Mouse (Mus musculus) right cerebral cortex, postnatal 14 days (tissue): ENCODE results near the gene Gm20683.

Source experiments
- DNase-seq: peaks from one replicate; pipeline ENCODE4 v3.0.0; 2022

Gene Gm20683

DNA sequence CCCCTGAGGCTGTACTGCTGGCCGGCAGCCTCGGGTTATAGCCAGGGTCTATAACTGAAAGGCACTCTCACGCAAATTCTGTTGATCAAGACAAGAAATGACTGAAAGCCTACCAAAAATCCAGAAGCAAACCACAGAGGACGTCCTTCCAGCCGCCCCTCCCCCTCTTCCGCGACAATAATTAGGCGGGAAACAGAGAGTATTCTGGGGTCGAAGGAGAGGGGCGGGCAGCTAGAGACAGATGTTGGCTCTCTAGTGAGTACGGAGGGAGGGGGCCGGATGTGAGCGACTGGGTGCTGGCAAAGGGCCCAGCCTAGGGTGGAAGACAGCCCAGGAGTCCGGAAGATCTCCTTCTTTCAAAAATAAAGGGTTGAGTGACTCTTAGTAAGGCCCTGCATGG is 48.9 kb downstream of the Gm20683 start, which contains the start of gene Fam173a:
TSS of gene Fam173a (minus strand) at position 287 of the 400 bp plus-strand sequence.
- DNase-seq = peak; percentile 75

DNA sequence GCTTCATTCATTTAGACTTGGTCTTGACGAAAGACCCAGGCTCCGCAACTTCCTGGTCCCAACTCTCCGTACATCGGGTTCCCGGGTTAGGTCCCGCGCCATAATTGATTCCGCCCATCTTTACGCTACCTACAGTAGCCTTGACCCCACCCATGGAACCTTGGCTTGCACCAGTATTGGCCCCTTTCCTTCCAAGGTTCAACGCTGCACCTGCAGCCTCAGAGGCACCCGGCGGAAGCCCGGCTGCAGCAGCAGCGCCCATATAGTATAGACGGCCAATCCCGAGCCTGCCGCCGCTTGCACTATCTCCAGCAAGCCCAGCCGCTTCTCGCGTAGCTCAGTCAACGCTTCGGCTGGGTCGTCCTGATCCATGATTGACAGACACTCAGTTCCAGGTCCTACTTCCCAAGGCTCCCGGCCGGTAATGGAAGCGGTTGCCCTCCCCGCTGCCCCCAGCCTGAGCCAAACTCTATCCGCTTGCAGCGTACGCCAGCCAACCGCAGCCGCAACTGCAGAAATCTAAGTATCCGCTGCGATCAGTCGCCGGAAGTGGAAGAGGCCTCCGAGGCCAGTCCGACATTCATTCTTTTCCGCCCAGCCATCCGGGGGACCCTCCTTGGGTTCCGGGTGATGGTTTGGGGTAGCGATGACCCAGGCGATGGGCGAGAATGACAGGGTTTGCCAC is 49.6 kb downstream of the Gm20683 start:
- peak; percentile 83 for DNase-seq

DNA sequence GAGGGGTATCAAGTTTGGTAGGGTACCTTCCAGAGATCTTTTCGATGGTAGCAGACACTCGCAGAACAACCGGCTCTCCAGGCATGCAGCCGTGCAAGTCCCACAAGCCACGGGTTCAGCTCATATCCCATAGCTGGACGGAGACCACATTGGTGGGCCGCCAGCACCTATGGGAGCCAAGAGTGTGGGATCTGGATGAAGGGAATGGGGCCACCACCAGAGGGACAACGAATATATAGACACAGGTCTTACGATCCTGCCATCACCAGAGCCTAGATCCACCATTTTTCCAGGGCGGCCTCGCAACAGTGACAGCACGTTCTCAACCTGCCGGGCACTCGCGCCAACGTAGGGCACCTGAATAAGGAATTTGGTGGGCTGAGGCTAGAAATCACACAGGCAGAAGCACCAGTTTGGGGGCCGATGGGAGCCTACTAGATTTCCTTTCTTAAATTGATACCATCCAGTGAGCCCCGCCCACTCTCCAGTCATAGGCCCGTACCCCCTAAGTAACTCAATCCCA is 50.2 kb downstream of the Gm20683 start:
- DNase-seq = no peak

DNA sequence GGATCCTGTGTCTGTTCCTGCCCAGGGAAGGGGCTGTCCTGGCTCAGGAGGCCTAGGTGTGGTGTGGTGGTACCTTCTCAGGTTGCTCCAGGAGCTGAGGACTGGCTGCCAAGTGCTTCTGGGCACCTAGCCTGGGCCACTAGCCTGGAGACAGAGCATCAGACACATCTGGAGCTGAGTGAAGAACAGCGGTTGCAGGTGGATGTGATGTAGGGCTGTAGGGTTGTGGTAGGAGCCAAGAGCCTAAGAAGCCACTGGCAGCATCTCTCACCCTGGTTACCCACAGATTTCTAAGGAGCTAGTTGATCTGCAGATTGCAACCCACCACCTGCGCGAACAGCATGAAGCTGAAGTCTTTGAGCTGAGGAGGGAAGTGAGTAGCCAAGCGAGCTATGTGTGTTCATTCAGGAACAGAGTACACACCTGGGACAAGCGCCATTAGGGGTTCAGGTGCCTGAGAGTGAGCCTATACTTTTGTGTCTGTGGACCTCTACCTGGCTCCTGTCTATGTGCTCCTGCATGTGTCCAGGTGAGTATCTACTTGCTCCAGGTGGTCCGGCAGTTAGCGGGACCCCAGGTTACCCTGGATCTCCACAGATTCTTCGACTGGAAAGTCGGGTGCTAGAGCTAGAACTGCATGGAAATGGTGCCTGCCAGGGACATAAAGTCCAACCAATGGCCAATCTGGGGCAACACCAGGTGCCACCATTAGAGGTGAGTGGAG is 54.6 kb downstream of the Gm20683 start:
- DNase-seq = no peak

DNA sequence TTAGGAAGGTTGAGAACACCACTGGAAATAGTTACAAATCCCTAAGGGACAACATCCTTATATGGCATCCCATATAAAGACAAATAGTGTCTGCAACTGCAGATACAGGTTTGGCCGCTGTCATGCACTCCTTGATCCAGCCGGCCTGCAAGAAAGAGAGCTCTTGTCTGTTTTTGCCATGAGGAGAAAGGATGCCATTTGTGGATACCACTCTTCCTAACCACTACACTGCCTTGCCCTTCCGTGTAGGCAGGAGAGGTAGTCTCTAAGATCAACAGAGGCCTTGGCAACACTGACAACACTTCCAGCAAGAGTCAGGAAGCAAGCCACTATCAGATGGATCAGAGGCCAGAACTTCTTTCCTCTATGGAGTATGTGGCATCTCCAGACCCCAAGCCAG is 55.3 kb downstream of the Gm20683 start, which contains the start of gene Ccdc78:
TSS of gene Ccdc78 (plus strand) at position 301 of the 400 bp plus-strand sequence.
- no peak for DNase-seq

DNA sequence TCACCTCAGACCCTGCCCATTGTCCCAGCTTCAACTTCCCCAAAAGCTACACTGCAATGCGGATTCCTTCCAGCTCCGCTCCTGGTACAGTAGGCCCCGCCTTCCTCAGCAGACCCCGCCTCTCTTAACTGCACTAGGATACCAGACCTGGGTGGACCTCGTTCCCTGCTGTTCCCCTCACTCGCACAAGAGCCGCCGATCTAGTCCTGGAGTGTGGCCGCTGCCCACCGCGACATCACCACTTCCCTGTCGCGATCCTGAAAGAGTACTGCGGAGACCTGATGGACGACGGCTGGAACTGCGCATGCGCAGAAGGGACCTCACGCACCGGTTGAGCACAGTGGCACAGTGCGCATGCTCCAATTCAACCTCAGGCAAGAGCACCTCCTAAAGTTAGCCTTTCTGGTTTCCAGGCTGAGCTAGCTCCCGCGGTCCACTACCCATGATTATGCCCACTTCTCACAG is 56.2 kb downstream of the Gm20683 start, which contains the start of gene Haghl:
TSS of gene Haghl (minus strand) at position 393 of the 465 bp plus-strand sequence.
- peak; percentile 99 for DNase-seq
